Mouse (Mus musculus): ENCODE measurements around the gene Rpa3. TPM values are rescaled to one million over a fixed set of nuclear protein-coding genes. Genes with fewer than 3 reads are reported as not detected.

Gene Rpa3
- total RNA-seq (2015; ENCODE audit: low replicate concordance) (39.5 and 71.1 TPM in 2 replicates), total RNA-seq (2017; ENCODE audit: low replicate concordance) (22.0 and 38.3 TPM in 2 replicates)

DNA sequence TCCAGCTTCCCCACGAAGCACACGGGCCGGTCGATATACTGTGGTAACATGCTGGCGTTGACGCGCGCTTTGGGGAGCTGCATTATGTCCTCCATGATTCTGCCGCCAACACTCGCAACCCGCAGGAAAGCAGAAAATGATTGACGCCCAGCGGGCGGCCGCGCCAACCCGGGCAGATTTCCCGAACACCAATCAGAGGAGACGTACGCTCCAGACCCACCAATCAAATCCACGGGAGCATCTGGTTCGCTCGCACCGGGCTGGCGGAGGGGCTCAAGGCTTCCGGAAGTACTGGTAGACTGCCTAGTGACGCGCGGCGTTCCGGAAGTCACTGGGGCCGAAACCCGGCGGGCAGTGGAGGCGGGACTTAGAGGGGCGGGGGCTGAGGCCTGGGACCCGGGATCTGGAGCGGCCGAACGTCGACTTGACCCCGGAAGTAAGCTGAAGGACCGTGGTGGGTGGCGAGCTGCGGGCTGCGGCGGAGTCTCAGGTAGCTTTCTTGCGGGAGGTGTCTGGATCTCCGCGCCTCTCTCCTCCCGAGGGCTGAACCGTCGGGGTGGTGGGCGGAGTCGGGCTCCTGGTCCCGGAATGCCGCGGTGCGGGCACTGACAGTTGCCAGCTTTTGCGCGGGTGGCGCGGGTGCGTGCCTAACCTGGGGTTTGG is at the start of gene Rpa3, which contains the start of the genes Umad1 and Gm45062:
Gene Rpa3, minus strand, starts transcription at position 170 of the 663 bp plus-strand sequence.
Gene Umad1, plus strand, starts transcription at position 285 of the 663 bp plus-strand sequence.
Gene Gm45062, plus strand, starts transcription at position 447 of the 663 bp plus-strand sequence.
- peak; percentile 98 for ATAC-seq (replicated peaks; ENCODE audit: low FRiP score, poor library complexity, severe bottlenecking)

GRCm38 (mm10) chr6:8307878-8308775 is 49.2 kb upstream of the Rpa3 start:
- no peak for ATAC-seq (replicated peaks; ENCODE audit: low FRiP score, poor library complexity, severe bottlenecking)

- ATAC-seq (replicated peaks; ENCODE audit: low FRiP score, poor library complexity, severe bottlenecking): no peak
Observed at GRCm38 (mm10) chr6:8299066-8299863, 40.3 kb upstream of the Rpa3 start.

DNA sequence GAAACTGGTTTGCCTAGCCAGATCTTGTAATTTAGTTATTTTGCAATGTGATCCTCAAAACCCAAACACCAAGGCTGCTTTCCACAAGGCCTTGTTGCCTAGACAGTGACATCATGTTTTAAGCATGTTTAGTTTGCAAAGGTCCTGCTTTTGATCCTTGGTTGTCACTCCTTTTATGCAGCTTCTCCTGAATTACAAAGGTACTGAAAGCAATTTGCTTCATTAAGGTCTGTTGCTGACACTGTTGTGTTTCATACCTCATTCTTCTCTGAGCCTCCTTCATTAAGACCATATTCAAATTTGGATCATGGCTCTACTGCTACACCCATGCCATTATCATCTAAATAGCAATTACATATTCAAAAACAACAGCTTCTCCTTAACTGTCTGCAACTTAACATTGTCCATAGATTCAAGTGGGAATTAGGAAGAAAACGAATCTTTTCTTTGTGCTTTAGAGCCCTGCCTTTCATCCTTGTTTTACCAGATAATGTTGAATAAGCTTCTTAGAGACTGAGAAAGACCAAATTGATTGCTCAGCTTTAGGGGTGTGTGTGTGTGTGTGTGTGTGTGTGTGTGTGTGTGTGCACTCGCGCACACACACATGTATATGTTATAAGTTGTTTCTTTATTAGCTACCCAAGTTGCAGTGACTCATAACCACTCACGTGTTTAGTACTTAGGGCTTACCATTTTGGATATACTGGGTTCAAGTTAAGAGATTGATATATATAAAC is 35.2 kb upstream of the Rpa3 start:
- ATAC-seq (replicated peaks; ENCODE audit: low FRiP score, poor library complexity, severe bottlenecking): no peak

GRCm38 (mm10) chr6:8288755-8289580 is 30.0 kb upstream of the Rpa3 start:
- no peak for ATAC-seq (replicated peaks; ENCODE audit: low FRiP score, poor library complexity, severe bottlenecking)

- 0 out of 2 replicates have a peak, but pooled peaks have one; percentile 49 for ATAC-seq (replicated peaks; ENCODE audit: low FRiP score, poor library complexity, severe bottlenecking)
Observed at GRCm38 (mm10) chr6:8286146-8286545, 27.2 kb upstream of the Rpa3 start.

GRCm38 (mm10) chr6:8285401-8285960 is 26.5 kb upstream of the Rpa3 start:
- ATAC-seq (replicated peaks; ENCODE audit: low FRiP score, poor library complexity, severe bottlenecking): no peak

GRCm38 (mm10) chr6:8283255-8283654 is 24.3 kb upstream of the Rpa3 start:
- no peak for ATAC-seq (replicated peaks; ENCODE audit: low FRiP score, poor library complexity, severe bottlenecking)

- ATAC-seq (replicated peaks; ENCODE audit: low FRiP score, poor library complexity, severe bottlenecking): 0 out of 2 replicates have a peak, but pooled peaks have one; percentile 41
Observed at GRCm38 (mm10) chr6:8278426-8279002, 19.5 kb upstream of the Rpa3 start.

- no peak for ATAC-seq (replicated peaks; ENCODE audit: low FRiP score, poor library complexity, severe bottlenecking)
Observed at GRCm38 (mm10) chr6:8276431-8276830, 17.5 kb upstream of the Rpa3 start.

DNA sequence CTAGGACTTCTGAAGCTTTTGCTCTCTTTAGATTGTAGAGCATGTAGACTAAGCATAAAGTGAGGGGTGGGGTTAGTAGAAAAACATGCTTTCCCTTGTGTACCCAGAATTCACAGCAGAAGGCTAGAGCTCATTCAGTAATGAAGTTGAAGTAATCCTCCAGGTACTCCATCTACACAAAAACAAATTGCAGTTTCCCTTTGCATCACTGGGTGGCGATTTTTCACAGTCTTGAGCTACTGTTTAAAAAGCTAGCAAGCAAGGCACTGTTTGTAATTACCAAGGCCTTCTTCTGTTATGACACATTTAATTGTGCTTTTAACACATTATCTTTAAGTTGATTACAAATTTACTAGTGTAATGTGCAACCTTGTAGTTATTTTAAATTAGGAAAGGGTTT is 16.1 kb upstream of the Rpa3 start:
- peak; percentile 67; the same call in 1 of the 2 replicates for ATAC-seq (replicated peaks; ENCODE audit: low FRiP score, poor library complexity, severe bottlenecking)

DNA sequence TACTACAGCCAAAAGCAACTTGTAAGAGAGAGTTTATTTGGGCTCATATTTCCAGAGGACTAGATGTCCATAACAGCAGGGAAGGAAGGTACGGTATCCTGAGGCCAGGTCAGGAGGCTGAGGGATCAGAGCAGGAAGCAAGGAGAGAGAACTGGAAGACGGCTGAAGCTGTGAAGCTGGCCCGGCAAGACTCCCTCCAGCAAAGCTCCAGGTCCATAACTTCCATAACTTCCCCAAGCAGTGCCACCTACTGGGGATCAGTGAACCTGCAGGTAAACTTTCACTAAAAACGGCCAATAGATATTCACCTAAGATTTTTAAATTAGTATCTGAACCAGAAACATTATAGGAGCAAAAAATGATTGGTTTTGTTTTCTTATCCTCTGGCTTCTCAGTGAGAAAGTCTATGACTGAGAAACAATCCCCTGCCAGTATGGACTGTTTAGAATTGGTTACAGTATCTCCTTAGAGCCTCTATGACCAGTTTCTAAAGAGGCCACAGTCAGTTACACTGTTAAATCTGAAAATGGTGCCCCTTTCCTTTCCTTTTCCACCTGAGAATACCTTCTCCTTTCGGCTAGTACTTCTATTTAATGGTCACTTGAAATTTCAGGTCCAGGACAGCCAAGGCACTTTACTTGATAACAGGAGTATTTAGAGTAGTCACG is 15.5 kb upstream of the Rpa3 start:
- ATAC-seq (replicated peaks; ENCODE audit: low FRiP score, poor library complexity, severe bottlenecking): peak; percentile 93

DNA sequence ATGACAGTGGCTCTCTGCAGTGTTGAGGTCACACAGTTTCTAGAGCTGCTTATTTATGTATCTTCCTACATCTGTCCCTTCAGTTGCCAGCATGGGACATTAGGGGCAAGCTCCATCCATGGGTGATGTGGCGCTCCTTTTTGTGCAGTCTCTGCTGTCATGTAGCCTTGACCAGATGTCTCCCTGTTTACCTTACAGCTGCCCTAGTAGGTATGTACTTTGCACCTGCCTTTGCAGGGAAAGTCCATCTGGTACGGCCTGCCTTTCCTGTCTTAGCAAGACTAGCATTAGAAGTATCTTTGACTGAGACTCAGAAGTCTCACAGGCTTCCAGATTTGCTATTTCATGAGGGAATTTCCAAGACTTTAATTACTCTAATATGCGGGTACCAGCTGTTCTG is 12.1 kb upstream of the Rpa3 start:
- no peak for ATAC-seq (replicated peaks; ENCODE audit: low FRiP score, poor library complexity, severe bottlenecking)

DNA sequence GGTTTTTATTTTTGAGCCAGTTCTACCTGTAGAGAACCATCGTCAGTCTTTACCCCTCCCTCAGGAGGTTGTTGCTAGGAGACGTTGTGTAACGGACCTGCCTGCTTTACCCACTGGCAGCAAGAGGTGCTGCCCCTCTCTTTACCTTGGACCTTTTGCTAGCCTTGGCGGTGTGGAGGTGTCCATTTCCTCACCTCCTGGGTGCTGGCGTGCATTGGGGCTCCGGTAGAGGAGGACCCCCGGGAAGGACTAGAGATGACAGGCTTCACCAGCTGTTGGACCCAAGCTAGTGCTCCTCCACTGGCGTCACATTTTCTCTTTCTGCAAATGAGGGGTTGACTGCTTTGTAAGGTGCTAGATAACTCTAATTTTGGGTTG is 683 bp upstream of the Rpa3 start:
- ATAC-seq (replicated peaks; ENCODE audit: low FRiP score, poor library complexity, severe bottlenecking): peak; percentile 45

DNA sequence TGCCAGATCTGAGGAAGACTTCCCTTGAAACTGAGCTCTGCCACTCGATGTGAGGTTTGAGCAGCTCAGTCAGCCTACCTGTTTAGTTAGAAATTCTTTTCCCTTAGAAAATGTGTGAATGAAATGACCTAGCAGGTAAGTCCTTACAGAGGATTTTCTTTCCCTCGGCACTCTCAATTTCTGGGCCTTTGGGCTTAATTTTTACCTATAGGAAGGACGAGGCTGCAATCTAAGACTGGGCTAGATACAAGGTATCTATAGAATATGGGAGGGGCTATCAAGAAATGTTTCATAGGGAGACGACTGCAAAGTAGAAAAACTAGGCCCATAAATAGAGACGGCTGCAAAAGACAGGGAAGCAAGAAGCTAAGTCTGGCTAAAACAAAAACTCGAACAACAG is 657 bp downstream of the Rpa3 start:
- no peak for ATAC-seq (replicated peaks; ENCODE audit: low FRiP score, poor library complexity, severe bottlenecking)

DNA sequence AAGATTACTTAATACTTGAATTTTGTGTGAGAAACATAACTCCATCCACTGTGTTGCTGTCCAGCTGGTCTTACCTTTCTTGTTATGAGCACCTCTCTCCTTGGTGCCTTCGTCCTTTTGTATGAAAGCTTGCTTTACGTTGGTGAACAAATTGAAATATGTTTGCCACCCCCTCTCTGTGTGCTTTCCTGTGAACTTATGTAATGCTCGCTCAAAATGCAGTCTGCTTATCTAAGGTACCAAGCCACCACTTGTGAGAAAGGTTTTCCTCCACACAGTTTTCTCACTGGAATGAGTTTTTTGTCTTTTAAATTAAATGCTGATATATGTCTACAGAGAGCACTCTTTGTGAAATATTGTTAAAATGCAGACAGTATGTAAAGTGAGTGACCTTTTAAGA is 30.4 kb downstream of the Rpa3 start:
- no peak for ATAC-seq (replicated peaks; ENCODE audit: low FRiP score, poor library complexity, severe bottlenecking)

GRCm38 (mm10) chr6:8227035-8227434 is 31.9 kb downstream of the Rpa3 start:
- no peak for ATAC-seq (replicated peaks; ENCODE audit: low FRiP score, poor library complexity, severe bottlenecking)
